Mouse (Mus musculus): ENCODE results near the gene Mfsd4a.

Gene Mfsd4a

DNA sequence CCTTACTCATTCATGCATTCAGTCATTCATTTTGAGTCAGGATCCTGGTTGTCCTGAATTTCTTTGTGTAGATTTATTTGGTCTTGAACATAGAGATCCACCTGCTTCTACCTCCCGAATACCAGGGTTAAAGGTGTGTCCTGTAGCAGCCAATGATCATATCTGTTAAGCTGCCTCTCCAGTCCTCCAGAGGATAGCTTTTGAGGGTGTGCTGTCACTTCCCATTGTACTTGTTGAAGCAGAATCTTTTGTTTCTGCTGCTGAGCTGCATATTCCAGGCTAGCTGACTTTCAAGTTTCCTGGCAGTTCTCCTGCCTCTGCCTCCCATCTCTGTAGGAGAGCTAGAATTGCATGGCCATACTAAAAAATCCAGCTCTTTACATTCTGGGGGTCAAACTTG, 51.2 kb downstream of the Mfsd4a start:
- DNase-seq (ENCODE audit: low spot score in 2 of 2) = no peak

DNA sequence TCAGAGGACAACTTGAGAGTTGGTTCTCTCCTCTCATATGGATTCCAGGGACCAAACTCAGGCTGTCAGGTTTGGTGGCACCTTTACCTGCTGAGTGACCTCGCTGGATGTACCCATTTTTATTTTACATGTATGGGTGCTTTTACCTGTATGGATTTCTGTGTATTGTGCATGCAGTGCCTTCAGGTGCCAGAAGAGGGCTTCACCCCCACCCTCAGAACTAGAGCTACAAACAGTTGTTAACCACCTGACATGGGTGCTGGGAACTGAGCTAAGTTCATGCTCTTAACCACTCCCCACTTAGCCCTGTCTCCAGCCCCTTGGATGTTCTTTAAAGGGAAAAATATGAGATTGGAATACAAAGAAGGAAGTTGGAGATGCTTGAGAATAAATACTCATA, 53.1 kb downstream of the Mfsd4a start:
- DNase-seq (ENCODE audit: low spot score in 2 of 2) = no peak

GRCm38 (mm10) chr1:132012861-132013260, 55.0 kb downstream of the Mfsd4a start:
- no peak for DNase-seq (ENCODE audit: low spot score in 2 of 2)

GRCm38 (mm10) chr1:132011785-132012184, 56.1 kb downstream of the Mfsd4a start:
- DNase-seq (ENCODE audit: low spot score in 2 of 2) = no peak

- peak in 1 of 2 experiments; percentile 43 for DNase-seq (ENCODE audit: low spot score in 2 of 2)
Observed at GRCm38 (mm10) chr1:132010632-132011501, 57.0 kb downstream of the Mfsd4a start.

GRCm38 (mm10) chr1:132008881-132009644, 58.8 kb downstream of the Mfsd4a start:
- no peak for DNase-seq (ENCODE audit: low spot score in 2 of 2)

DNA sequence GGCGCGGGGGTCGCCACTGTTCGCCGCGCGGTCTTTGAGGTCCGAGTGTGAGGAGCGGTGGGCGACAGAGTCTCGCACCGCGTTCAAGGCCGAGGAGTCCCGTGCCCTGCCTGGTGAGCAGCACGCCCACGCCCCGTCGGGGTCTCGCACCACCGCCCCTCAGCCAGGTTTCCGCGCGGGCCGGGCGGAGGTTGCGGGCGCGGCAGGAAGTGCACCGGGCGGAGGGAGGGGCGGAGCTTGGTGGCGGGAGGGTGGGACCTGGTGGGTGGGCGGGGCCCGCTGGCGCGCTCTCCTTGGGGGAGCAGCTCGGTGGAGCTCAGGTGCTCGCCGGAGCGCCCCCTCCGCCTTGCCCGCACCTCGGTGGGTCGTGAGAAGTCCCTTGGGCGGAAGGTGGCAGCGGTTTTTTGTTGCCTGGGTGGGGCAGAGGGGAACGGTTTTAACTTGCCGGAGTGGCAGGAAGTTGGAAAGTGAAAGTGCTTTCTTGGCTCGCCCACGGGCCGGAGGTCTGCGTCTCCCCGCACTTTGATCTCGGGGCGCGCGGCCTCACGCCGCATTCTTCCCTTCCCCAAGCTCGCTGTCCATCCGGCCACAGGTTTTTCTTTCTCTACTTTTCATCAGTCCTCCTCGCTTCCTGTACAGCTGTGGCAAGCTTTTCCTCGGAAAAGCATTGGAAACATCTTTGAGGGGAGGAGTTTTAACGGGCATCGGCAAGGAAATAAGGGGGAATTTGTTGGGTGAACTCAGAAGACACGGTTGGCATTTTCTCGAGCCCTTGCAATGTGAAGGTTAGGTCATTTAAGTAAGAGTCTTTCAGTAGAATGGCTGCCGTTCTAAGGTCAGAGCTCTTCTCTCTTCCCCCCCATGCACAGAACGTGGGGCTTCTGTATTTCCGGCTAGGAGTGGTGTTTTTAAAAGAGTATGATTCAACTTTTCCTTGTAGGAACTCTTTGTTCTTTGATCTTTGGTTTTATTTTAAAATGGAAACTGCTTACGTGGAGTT, 59.7 kb downstream of the Mfsd4a start:
- peak; percentile 84 to 87 for DNase-seq (ENCODE audit: low spot score in 2 of 2)

DNA sequence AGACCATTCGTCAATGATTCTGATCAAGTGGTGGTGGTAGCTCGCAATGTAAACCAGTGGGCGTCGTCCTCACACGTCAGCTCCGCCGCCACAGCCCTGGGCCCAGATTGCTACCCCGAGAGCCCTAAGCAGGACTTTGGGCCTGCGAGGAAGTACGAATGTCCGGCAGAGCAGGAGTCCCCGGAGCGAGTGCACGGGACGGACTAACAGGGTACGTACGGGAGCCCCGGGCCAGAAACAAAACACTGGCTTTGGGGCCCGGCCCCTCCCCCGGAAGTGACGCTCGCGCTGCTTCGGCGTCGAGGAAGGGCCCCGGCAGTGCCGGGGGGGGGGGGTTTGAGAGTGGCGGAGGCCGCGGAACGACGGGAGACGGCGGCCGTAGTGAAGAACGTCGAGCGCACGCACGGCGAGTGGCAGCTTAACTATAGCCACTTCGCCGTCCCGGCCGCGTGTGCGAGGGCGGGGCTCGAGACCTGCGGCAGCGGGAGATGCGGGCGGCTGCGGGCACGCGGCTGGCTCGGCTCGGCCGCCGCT, 60.5 kb downstream of the Mfsd4a start, which contains the start of gene Elk4:
Elk4 (plus strand) TSS at position 326 of the 534 bp plus-strand sequence.
- DNase-seq (ENCODE audit: low spot score in 2 of 2) = peak; percentile 77 to 83

GRCm38 (mm10) chr1:132006721-132007120, 61.1 kb downstream of the Mfsd4a start:
- DNase-seq (ENCODE audit: low spot score in 2 of 2) = no peak

- DNase-seq (ENCODE audit: low spot score in 2 of 2) = no peak
Observed at GRCm38 (mm10) chr1:132006046-132006445, 61.8 kb downstream of the Mfsd4a start.

GRCm38 (mm10) chr1:132005466-132005865, 62.4 kb downstream of the Mfsd4a start:
- no peak for DNase-seq (ENCODE audit: low spot score in 2 of 2)

DNA sequence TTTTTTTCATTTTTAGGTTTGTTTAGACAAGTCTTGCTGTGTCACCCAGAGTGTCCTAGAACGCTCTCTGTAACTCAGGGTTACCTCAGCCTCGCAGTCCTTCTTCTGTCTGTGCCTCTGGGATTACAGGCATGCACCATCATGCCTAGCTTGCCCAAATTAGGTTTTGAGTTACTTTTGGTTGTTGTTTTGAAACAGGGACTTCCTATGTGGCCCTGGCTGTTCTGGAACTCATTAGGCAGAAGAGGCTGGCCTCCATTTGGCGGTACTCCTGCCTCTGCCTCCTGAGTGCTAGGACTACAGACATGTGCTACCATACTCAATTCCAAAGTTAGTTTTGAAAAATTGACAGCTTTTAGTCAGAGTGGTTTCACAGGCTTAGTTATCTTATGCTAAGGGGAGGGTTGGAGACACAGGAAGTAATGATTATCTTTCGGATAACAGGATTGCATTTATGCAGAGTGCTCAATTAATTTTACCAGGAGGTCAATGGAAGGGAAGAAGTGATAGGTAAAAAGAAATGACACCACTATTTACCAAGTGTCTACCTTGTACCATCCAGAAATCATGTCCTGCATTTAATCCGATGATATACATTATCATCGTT, 63.2 kb downstream of the Mfsd4a start:
- no peak for DNase-seq (ENCODE audit: low spot score in 2 of 2)

GRCm38 (mm10) chr1:132003817-132004216, 64.0 kb downstream of the Mfsd4a start:
- DNase-seq (ENCODE audit: low spot score in 2 of 2) = no peak

DNA sequence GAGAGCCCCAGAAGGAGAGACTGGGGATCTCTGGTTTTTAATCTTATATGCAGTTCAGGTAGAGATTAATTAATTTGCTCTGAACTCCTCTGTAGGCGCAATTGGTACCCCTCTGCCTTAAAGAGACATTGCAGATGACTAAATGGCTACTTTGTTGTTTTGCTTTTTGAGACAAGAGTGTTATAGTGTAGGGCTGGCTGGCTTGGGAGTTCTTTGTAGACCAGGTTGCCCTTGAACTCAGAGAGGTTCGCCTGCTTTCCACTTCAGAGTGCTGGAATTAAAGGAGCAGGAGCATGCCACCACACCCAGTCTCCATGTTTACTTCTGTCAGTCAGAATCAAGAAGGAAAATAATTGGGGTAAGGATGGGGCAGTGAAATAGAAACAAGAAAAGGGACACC, 64.8 kb downstream of the Mfsd4a start:
- no peak for DNase-seq (ENCODE audit: low spot score in 2 of 2)

DNA sequence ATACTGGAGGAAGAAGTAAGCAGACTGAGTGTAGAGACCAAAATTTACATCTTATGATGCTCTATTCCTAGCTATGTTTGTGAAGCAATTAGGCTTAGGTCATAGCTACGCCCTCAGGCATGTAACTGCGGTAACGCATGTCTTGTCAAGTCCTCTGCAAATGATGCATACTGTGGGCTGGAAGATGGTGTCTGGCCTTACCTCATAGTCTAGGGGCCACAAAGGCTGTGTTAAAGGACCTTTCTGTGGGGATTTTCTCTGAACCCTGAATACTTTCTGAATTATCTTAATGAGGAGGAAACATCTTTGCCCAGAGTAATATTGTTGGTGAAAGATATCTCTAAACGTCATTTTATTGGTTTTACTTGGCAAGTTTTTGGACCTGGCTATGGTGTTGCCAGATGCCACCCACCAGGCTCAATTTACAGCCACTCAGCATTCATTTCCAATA, 66.0 kb downstream of the Mfsd4a start:
- no peak for DNase-seq (ENCODE audit: low spot score in 2 of 2)

DNA sequence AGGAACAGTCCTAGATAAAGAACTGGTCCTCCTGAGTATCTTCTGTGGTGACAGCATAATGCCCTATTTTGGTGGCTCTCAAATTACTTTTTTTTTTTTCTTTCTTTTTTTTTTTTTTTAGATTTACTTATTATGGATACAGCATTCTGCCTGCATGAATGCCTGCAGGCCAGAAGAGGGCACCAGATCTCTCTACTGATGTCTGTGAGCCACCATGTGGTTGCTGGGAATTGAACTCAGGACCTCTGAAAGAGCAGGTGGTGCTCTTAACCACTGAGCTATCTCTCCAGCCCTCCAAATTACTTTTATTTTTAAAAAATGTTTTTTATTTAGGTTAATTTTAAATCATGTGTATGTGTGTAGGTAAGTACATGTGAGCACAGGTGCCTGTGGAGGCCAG, 67.4 kb downstream of the Mfsd4a start:
- no peak for DNase-seq (ENCODE audit: low spot score in 2 of 2)

DNA sequence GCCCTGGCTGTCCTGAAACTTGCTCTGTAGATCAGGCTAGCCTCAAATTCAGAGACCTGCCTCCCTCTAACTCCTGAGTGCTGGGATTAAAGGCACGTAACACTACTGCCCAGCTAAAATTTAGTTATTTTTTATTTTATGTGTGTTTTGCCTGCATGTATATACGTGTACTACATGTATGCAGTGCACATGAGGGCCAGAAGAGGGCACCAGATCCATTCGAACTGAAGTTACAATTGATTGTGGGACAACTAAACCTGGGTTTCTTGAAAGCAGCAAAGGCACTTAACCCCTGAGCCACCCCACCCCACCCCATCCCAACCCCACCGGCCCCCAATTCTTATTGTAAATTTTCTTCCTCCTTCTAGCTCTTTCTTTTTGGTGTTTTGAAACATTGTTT, 72.8 kb downstream of the Mfsd4a start:
- peak; percentile 54 to 76 for DNase-seq (ENCODE audit: low spot score in 2 of 2)

GRCm38 (mm10) chr1:131993169-131994040, 74.5 kb downstream of the Mfsd4a start:
- DNase-seq (ENCODE audit: low spot score in 2 of 2) = no peak

GRCm38 (mm10) chr1:131992561-131993001, 75.3 kb downstream of the Mfsd4a start:
- no peak for DNase-seq (ENCODE audit: low spot score in 2 of 2)

All from spleen, postnatal 14 days (tissue).